Mouse (Mus musculus) c-Kit-negative CD71-positive TER-119-positive erythroid progenitor cells, embryonic 14.5 days (primary cell): ENCODE data around the gene Zfp706.
A peak's percentile ranks its signal among the peaks of the same experiment; 100 is the strongest.

Experiments
- DNase-seq: peaks from one replicate; pipeline ENCODE4 v3.0.0-alpha.2; 2013; ENCODE audit warnings: low read depth, low spot score

Zfp706 gene

GRCm38 (mm10) chr15:36979159-36979487 is 28.4 kb downstream of the Zfp706 start:
- no peak for DNase-seq

GRCm38 (mm10) chr15:36977823-36978222 is 29.8 kb downstream of the Zfp706 start:
- DNase-seq: no peak

- DNase-seq: no peak
Measured at GRCm38 (mm10) chr15:36975690-36976089, 31.9 kb downstream of the Zfp706 start.

- no peak for DNase-seq
Measured at GRCm38 (mm10) chr15:36975256-36975620, 32.3 kb downstream of the Zfp706 start.

- no peak for DNase-seq
Measured at GRCm38 (mm10) chr15:36974614-36975255, 32.8 kb downstream of the Zfp706 start.

GRCm38 (mm10) chr15:36973714-36974113 is 33.9 kb downstream of the Zfp706 start:
- DNase-seq: no peak

GRCm38 (mm10) chr15:36973290-36973689 is 34.3 kb downstream of the Zfp706 start:
- no peak for DNase-seq

GRCm38 (mm10) chr15:36969794-36970193 is 37.8 kb downstream of the Zfp706 start:
- DNase-seq: no peak

- no peak for DNase-seq
Measured at GRCm38 (mm10) chr15:36968295-36968694, 39.3 kb downstream of the Zfp706 start.

GRCm38 (mm10) chr15:36967381-36968211 is 40.0 kb downstream of the Zfp706 start:
- DNase-seq: no peak

GRCm38 (mm10) chr15:36966940-36967339 is 40.6 kb downstream of the Zfp706 start:
- DNase-seq: no peak

- DNase-seq: no peak
Measured at GRCm38 (mm10) chr15:36966466-36966865, 41.1 kb downstream of the Zfp706 start.

- DNase-seq: no peak
Measured at GRCm38 (mm10) chr15:36965743-36966142, 41.8 kb downstream of the Zfp706 start.

GRCm38 (mm10) chr15:36962931-36963330 is 44.6 kb downstream of the Zfp706 start:
- DNase-seq: no peak

GRCm38 (mm10) chr15:36960876-36961237 is 46.7 kb downstream of the Zfp706 start:
- no peak for DNase-seq

- peak; percentile 61 for DNase-seq
Measured at GRCm38 (mm10) chr15:36960010-36960875, 47.3 kb downstream of the Zfp706 start.

- DNase-seq: no peak
Measured at GRCm38 (mm10) chr15:36956221-36956620, 51.4 kb downstream of the Zfp706 start.

- no peak for DNase-seq
Measured at GRCm38 (mm10) chr15:36950258-36950657, 57.3 kb downstream of the Zfp706 start.

- no peak for DNase-seq
Measured at GRCm38 (mm10) chr15:36948866-36949546, 58.6 kb downstream of the Zfp706 start.
